Mouse (Mus musculus) kidney, postnatal 25 days (tissue): ENCODE data around the gene Cntnap5a.
"Not testable (repeated sequence)": the region's sequence is repeated elsewhere in the genome, so short reads cannot be mapped to it uniquely, and the experiment has no call there.

Experiments used
- DNase-seq, 2 experiments: peaks; one replicate each; pipeline ENCODE4 v3.0.0; 2021; ENCODE audit warnings: mixed read lengths in 2 of 2

Gene Cntnap5a

DNA sequence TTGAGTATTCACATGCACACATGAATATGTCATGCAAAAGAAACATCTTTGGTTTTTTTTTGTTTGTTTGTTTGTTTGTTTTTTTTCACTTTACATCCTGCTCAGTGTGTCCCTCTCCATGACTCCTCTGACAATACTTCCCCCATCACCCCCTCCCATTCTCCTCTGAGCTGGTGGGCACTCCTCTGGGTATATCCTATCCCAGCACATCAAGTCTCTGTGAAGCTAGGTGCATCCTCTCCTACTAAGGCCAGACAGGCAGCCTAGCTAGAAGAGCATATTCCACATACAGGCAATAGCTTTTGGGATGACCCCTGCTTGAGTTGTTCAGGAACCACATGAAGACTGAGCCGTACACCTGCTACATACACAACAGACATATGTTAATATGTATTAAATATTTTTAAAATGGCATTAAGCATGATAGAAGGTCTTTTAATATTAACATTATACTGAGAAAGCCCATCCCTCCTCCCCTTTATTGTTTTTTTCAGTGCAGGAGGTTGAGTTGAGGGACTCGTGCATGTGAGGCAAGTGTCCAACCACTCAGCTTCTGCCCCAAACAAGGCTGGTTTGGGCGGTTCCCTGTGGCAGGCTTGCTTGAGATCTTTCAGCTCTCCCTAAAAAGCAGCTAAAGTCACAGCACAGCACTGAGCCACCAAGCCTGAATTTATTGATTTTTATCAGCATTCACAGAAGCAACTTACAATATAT lies 422.6 kb downstream of the Cntnap5a start:
- no peak for DNase-seq

GRCm38 (mm10) chr1:116107724-116108058 lies 423.1 kb downstream of the Cntnap5a start:
- DNase-seq, result no peak

DNA sequence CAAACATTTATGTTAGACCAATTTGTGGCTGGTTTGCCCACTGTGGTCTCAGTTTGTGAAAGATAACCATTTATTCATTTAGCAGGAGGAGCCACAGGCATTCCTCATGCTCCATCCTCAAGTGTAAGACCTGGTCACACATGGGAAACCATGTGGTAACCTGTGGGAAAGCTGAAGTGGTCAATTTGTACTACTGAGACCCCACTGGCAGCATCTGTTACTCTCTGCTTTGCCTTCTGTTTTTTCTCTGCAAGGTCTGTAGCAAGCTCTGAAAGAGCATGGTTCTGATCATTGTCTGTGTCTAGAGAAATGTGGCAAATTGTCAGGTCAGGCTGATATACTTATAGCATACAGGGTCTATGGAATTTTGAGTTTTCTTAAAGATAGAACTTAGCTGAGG lies 423.8 kb downstream of the Cntnap5a start:
- no peak for DNase-seq

DNA sequence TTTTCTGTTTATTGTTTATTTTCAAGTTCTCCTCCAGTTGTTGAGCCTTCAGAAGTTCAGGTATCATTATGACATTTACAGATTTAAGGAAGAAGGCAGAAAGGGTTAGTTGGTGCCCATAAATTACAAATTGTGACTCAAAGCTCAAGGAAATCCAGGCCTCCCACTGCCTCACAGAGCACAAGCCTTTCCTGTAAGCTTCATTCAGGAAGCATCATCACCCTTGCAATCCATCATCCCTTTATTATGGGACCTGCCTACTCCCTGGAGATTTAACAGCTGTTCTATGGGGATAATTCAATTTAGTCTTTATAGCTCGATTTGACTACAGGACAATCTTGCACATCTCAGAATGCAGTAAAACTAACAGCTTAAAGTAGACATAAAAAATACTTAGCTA lies 441.2 kb downstream of the Cntnap5a start:
- DNase-seq, result no peak

GRCm38 (mm10) chr1:116127085-116127484 lies 442.5 kb downstream of the Cntnap5a start:
- DNase-seq, result no peak

- DNase-seq, result no peak
Measured at GRCm38 (mm10) chr1:116128450-116129246, 444.1 kb downstream of the Cntnap5a start.

DNA sequence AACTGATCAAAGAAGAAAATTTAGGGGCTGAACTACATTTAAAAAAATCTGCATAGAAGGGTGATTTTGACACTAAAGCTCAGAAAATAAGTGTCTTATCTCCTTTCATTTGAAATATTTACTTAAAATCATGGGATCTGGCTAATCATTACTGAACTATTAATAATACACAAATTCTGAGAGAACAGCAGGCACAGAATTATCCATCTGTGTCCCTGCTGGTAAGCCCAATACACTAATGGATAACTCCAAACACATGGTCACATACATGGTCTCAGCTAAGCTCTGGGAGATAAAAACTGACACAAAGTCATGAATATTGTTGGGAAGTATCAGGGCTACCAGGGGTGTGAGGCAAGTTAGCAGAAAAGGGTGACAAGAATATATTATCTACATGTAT lies 447.9 kb downstream of the Cntnap5a start:
- DNase-seq, result no peak

DNA sequence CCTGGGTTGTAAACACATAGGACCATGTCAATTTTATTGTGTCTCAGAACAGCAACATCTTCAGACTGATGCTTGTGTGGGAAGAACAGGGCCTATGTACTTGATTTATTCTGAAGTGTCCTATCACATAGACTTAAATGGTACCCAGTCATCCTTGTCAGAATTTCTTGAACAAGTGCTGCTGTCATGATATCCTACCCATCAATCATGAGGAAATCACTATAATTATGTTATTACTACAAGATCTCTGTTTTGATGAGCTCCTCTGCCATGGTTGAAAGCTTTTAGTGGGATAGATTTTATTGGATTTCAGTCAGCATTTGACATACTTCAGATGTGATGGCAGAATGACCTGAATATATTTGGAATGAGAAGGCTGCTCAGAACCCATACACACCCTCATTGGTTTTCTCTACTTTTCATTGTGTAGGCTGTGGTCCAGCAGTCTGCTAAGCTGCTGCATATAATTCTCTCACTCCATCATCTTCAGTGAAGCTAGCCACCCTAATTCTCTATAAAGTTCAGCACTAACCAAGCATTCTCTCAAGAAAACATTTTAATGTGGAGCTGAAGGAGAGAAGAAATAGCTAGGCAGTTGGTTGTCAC lies 465.3 kb downstream of the Cntnap5a start:
- no peak for DNase-seq

- DNase-seq, result peak; percentile 35 to 62
Measured at GRCm38 (mm10) chr1:116184471-116184870, 499.9 kb downstream of the Cntnap5a start.

- not testable (repeated sequence) for DNase-seq
Measured at GRCm38 (mm10) chr1:116188142-116188541, 503.6 kb downstream of the Cntnap5a start.

GRCm38 (mm10) chr1:116192299-116192698 lies 507.7 kb downstream of the Cntnap5a start:
- DNase-seq, result no peak

GRCm38 (mm10) chr1:116216883-116217282 lies 532.3 kb downstream of the Cntnap5a start:
- no peak for DNase-seq

- no peak for DNase-seq
Measured at GRCm38 (mm10) chr1:116240538-116240937, 556.0 kb downstream of the Cntnap5a start.

- DNase-seq, result no peak
Measured at GRCm38 (mm10) chr1:116243856-116244255, 559.3 kb downstream of the Cntnap5a start.

- DNase-seq, result no peak
Measured at GRCm38 (mm10) chr1:116281144-116281543, 596.6 kb downstream of the Cntnap5a start.

- no peak for DNase-seq
Measured at GRCm38 (mm10) chr1:116283968-116284367, 599.4 kb downstream of the Cntnap5a start.

- DNase-seq, result peak in 1 of 2 experiments; percentile 1
Measured at GRCm38 (mm10) chr1:116306555-116306954, 622.0 kb downstream of the Cntnap5a start.

- no peak for DNase-seq
Measured at GRCm38 (mm10) chr1:116311512-116311911, 627.0 kb downstream of the Cntnap5a start.

DNA sequence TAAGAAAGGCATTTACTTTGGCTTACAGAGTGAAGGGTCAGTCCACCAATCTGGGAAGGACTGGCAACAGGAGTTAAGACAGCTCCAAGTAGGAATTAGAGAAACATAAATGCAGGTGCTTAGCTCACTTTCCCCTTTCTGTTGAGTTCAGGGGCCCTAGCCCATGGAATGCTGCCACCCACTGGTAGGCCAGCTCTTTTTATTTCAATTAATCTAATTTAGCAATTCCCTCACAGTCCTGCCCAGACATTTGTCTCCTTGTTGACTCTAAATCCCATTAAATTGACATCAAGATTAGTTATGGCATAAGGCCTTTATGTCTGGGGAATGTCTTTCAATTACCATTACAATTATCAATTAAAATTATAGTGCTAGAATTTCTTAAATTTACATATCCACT lies 628.7 kb downstream of the Cntnap5a start:
- peak in 1 of 2 experiments; percentile 15 for DNase-seq

GRCm38 (mm10) chr1:116324505-116324904 lies 639.9 kb downstream of the Cntnap5a start:
- no peak for DNase-seq

GRCm38 (mm10) chr1:116353669-116354068 lies 669.1 kb downstream of the Cntnap5a start:
- no peak for DNase-seq

DNA sequence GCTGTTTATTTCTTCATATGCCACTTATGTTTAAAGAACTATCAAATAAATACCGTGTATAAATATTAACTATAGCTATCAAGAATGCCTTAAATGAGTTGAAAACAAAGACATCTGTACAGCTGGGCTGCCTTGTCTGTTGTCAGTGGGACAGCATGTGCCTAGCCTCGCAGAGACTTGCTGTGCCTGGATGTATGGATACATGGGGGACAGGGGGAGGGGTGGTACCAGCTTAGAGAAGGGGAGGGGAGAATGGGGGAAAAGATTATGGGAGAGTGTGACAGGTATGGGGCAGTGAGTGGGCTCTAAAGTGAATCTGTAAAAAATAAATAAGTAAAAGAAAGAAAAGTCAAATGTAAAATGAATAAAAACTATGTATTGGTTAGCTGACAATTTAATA lies 681.0 kb downstream of the Cntnap5a start:
- no peak for DNase-seq

DNA sequence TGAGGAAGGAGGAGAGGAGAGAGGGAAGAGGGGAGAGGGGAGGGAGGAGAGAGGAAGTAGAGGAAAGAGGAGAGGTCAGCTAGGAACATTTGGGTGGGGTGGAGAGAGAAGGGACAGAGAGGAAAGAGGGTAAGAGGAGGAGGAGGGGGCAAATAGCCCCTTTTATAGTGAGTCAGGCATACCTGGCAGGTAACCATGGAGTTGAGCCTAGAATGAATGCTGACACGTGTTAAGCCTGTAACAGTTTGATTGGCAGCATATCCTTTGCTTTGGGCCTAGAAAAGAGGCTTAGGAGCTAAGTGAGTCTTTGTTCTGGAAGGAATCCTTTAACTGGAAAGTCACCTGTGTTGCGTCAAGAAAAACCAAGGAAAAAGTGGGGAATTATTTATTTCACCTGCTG lies 681.6 kb downstream of the Cntnap5a start:
- DNase-seq, result no peak

DNA sequence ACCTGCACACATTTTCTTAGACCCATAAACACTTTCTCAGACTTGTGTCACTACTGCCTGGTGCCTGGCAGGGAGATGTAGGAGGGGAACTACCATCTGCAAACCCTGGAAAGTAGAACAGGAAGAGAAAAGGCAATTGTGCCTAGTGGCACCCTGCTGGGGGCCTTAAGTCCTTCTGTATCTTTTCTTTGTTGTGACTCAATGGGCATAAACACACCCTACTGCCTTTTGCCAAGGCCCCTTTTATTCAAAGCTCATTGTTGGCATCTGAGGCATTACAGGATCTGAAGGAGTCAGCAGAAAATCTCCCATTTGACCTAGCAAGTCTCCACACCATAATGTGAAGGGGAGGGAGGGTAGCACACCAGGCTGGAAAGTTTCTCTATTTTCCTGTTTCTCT lies 682.2 kb downstream of the Cntnap5a start:
- no peak for DNase-seq
